Mouse (Mus musculus): Measurements from ENCODE around the gene Il17rd. TPM values are rescaled to one million over a fixed set of nuclear protein-coding genes. Genes with fewer than 3 reads are reported as not detected.

Gene Il17rd
- polyA plus RNA-seq, 1 experiment from 2014 or later: 4.0 TPM

- DNase-seq (ENCODE audit: low spot score): no peak
Measured at GRCm38 (mm10) chr14:27108748-27109504, 70.2 kb downstream of the Il17rd start.

DNA sequence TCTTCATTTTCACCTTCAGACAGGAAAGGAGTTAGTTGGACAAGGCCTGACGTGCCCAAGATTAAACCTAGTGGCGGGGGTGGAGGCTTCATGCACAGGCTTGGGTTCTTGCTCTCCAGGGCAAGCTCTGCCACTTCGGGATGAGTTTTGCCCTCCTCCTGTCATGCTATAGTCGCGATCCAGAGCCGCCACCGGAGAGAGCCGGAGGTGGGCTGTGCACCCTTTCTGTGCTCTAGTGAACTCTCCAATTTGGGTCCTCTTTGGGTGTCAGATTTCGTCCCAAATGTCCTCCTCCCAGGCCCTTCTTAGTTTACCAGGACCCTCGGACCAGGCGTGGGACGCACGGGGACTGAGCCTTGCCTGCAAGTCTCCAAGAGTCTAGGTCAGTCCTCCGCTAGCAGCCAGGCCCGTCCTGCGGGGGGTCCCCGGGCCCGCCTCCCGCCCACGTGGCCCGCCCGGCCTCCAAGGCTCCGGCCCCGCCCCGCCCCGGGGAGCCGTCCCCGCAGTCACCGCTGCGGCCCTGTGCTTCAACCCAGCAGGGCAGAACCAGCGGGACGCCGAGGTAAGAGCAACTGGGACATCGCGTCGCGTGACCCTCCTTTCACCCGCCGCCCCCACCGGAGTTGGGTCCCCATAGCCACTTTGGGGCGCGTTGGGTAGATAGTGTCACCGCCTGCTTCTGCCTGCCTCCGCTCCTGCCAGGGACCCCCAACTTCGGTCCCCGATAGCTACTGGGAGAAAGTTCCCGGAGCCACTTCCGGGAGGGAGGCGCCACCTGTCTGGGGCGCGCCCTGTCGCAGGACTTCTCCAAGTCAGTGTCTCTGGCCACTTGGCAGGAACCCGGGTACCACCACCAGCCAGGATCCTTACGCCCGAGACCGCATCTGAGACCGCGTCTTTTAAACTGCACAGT is 75.9 kb downstream of the Il17rd start, which contains the start of gene Arhgef3:
TSS of gene Arhgef3 (plus strand) at position 538 of the 913 bp plus-strand sequence.
- H3K4me1 ChIP-seq (replicated peaks): peaks cover 13% of the 10 kb centered on the region
- H3K36me3 ChIP-seq: no peaks in the 10 kb centered on the region
- DNase-seq (ENCODE audit: low spot score): peak; percentile 64
- no peaks in the 10 kb centered on the region for H3K9me3 ChIP-seq
- under 1% methylated on average over 58 of the region's 58 CpGs for WGBS
- H3K27ac ChIP-seq: peak within 1 kb of the TSS; percentile 67
- H3K4me3 ChIP-seq: peak within 1 kb of the TSS; percentile 77
- H3K27me3 ChIP-seq (ENCODE audit: insufficient read depth, poor library complexity, severe bottlenecking): peaks cover 61% of the 10 kb centered on the region

More at GRCm38 (mm10) chr14:27108748-27109504, 70.2 kb downstream of the Il17rd start:
- no peak overlapping the region for H3K27ac ChIP-seq
- peaks cover 34% of the 10 kb centered on the region for H3K36me3 ChIP-seq
- H3K9me3 ChIP-seq: no peaks in the 10 kb centered on the region
- peaks cover 9% of the 10 kb centered on the region for H3K4me1 ChIP-seq (replicated peaks)
- 78% methylated on average over 6 of the region's 6 CpGs for WGBS
- no peak overlapping the region for H3K4me3 ChIP-seq
- H3K27me3 ChIP-seq (ENCODE audit: insufficient read depth, poor library complexity, severe bottlenecking): peaks cover 12% of the 10 kb centered on the region

GRCm38 (mm10) chr14:27115275-27115660 is 76.5 kb downstream of the Il17rd start:
- DNase-seq (ENCODE audit: low spot score): no peak
- Histone ChIP-seq H3K9me3 (no peaks in the 10 kb centered on the region), H3K27me3 (ENCODE audit: insufficient read depth, poor library complexity, severe bottlenecking) (peaks cover 61% of the 10 kb centered on the region), H3K27ac (no peak overlapping the region), H3K4me1 (replicated peaks) (peaks cover 13% of the 10 kb centered on the region), H3K4me3 (peak overlapping the region; percentile 77), H3K36me3 (no peaks in the 10 kb centered on the region)
- 18% methylated on average over 11 of the region's 11 CpGs for WGBS

DNA sequence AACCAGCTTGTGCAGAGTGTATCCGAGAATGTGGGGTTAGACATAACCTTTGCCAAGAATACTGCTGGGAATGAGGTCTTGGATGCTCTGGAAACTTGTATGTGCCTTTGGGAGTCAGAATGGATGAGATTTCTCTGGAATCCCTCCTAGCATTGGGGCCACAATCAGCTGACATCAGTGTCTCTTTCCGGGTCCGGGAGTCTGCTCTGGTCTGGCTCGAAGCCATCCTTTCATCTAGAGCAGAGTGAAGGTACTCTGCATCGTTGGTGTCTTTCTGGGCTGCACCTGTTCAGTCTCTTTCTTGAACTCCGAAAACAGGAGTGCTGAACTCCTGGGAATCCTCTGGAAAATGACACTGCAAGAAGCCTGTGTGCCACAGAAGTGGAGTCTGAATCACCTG is 77.2 kb downstream of the Il17rd start:
- WGBS: 80% methylated on average over 6 of the region's 6 CpGs
- H3K36me3 ChIP-seq: no peaks in the 10 kb centered on the region
- peaks cover 61% of the 10 kb centered on the region for H3K27me3 ChIP-seq (ENCODE audit: insufficient read depth, poor library complexity, severe bottlenecking)
- H3K9me3 ChIP-seq: no peaks in the 10 kb centered on the region
- H3K4me3 ChIP-seq: no peak overlapping the region
- no peak overlapping the region for H3K27ac ChIP-seq
- H3K4me1 ChIP-seq (replicated peaks): peaks cover 13% of the 10 kb centered on the region
- DNase-seq (ENCODE audit: low spot score): no peak

DNA sequence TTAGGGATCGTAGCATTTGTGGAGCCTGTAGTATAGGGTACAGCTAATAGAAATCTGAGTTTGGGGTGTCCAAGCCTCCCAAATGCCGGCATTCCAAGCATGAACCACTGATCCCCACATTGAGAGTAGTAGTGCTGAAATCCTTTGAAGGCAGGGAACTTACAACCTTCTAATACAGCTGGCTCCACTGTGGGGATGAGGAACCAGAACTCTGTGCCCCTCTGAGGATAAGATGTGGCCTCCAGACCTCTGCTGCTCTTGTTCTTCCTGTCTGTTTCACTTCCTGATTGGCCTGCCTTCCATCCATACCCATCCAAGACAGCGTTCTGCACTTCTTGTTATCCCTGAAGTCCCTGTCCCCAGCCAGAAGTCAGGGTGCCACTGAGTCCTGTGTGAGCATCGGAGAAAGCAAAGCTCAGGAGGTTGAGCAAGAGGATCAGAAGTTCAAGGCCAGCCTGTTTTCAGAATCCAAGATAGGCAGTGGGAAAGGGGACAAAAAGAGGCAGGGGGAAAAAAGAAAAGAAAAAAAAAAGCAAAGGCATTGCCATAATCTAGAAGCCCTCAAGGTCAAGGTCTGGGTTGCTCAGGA is 77.9 kb downstream of the Il17rd start:
- Histone ChIP-seq H3K4me1 (replicated peaks) (peaks cover 13% of the 10 kb centered on the region), H3K27ac (no peak overlapping the region), H3K4me3 (no peak overlapping the region), H3K36me3 (no peaks in the 10 kb centered on the region), H3K27me3 (ENCODE audit: insufficient read depth, poor library complexity, severe bottlenecking) (peaks cover 61% of the 10 kb centered on the region), H3K9me3 (no peaks in the 10 kb centered on the region)
- no peak for DNase-seq (ENCODE audit: low spot score)
- 84% methylated on average over 4 of the region's 4 CpGs for WGBS

- Histone ChIP-seq H3K4me1 (replicated peaks) (peaks cover 17% of the 10 kb centered on the region), H3K27me3 (ENCODE audit: insufficient read depth, poor library complexity, severe bottlenecking) (peaks cover 53% of the 10 kb centered on the region), H3K27ac (no peak overlapping the region), H3K4me3 (no peak overlapping the region), H3K36me3 (no peaks in the 10 kb centered on the region), H3K9me3 (no peaks in the 10 kb centered on the region)
- 85% methylated on average over 5 of the region's 5 CpGs for WGBS
- DNase-seq (ENCODE audit: low spot score): no peak
Measured at GRCm38 (mm10) chr14:27118546-27118945, 79.8 kb downstream of the Il17rd start.

- WGBS: 78% methylated on average over 3 of the region's 3 CpGs
- no peak for DNase-seq (ENCODE audit: low spot score)
- Histone ChIP-seq H3K4me1 (replicated peaks) (0 out of 2 replicates have a peak, but pooled peaks cover 5% of the 10 kb centered on the region), H3K27me3 (ENCODE audit: insufficient read depth, poor library complexity, severe bottlenecking) (peaks cover 13% of the 10 kb centered on the region; the same call in 1 of the 2 replicates), H3K36me3 (no peaks in the 10 kb centered on the region), H3K27ac (no peak overlapping the region), H3K9me3 (no peaks in the 10 kb centered on the region), H3K4me3 (no peak overlapping the region)
Measured at GRCm38 (mm10) chr14:27122646-27123045, 83.9 kb downstream of the Il17rd start.

DNA sequence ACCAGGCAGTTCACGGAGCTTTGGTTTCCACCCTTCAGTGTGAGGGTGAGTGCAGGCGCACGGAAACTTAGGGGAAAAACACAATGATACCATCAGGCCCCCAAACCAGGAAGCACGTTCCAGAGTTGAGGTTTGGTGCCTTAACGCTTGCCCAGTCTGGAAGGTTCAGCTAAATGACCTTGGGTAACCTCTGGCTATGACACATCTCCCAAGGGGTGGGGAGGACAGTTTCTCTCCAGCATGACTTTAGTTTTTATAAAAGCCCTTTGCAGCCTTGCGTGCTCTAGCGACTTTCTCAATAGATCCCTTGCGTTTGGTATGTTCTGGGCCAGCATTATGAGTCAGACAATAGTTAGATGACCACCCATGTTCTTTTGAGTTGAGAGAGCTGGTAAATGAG is 84.8 kb downstream of the Il17rd start:
- DNase-seq (ENCODE audit: low spot score): no peak
- H3K36me3 ChIP-seq: no peaks in the 10 kb centered on the region
- 46% methylated on average over 8 of the region's 8 CpGs for WGBS
- H3K9me3 ChIP-seq: no peaks in the 10 kb centered on the region
- no peak overlapping the region for H3K27ac ChIP-seq
- no peak overlapping the region for H3K4me3 ChIP-seq
- H3K27me3 ChIP-seq (ENCODE audit: insufficient read depth, poor library complexity, severe bottlenecking): peaks cover 4% of the 10 kb centered on the region; the same call in 1 of the 2 replicates
- 0 out of 2 replicates have a peak, but pooled peaks cover 5% of the 10 kb centered on the region for H3K4me1 ChIP-seq (replicated peaks)

DNA sequence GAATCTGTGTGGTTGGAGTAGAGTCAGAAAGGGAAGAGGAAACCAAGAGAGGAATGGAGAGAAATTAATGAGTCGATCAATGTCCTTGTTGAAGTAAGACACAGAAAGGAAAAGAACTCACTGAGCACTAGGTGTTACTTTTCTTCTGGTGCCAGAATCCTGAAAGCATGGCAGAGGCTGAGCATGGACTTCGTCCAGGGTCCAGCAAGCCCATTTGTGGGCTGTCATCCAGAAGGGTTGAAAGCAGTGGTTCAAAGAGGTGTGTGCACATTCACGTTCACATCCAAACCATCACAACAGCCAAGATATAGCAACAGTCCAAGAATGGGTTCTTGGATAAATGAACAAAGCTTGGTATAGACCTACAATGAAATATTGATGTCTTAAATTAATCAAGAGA is 91.3 kb downstream of the Il17rd start:
- Histone ChIP-seq H3K27ac (no peak overlapping the region), H3K36me3 (no peaks in the 10 kb centered on the region), H3K4me1 (replicated peaks) (no peaks in the 10 kb centered on the region), H3K4me3 (no peak overlapping the region), H3K9me3 (no peaks in the 10 kb centered on the region), H3K27me3 (ENCODE audit: insufficient read depth, poor library complexity, severe bottlenecking) (no peaks in the 10 kb centered on the region)
- DNase-seq (ENCODE audit: low spot score): no peak
- WGBS: 93% methylated on average over 3 of the region's 3 CpGs

DNA sequence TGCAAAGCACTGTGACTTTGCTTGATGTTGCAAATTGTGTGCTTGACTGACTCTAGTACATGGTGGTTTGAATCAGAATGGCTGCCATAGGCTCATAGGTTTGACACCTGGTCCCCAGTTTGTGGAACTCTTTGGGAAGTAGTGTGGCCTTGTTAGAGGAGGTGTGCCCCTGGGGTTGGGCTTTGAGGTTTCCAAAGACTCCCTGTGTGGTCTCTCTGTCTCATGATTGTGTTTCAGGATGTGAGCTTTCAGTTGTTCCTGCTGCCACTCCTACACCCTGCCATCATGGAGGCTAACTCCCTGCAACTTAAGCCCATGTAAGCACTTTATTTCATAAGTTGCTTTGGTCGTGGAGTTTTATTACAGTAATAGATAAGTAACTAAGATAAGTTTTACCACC is 91.9 kb downstream of the Il17rd start:
- no peaks in the 10 kb centered on the region for H3K27me3 ChIP-seq (ENCODE audit: insufficient read depth, poor library complexity, severe bottlenecking)
- H3K27ac ChIP-seq: no peak overlapping the region
- H3K9me3 ChIP-seq: no peaks in the 10 kb centered on the region
- no peak overlapping the region for H3K4me3 ChIP-seq
- H3K36me3 ChIP-seq: no peaks in the 10 kb centered on the region
- no peak for DNase-seq (ENCODE audit: low spot score)
- no peaks in the 10 kb centered on the region for H3K4me1 ChIP-seq (replicated peaks)
- 83% methylated on average over 1 of the region's 1 CpGs for WGBS

DNA sequence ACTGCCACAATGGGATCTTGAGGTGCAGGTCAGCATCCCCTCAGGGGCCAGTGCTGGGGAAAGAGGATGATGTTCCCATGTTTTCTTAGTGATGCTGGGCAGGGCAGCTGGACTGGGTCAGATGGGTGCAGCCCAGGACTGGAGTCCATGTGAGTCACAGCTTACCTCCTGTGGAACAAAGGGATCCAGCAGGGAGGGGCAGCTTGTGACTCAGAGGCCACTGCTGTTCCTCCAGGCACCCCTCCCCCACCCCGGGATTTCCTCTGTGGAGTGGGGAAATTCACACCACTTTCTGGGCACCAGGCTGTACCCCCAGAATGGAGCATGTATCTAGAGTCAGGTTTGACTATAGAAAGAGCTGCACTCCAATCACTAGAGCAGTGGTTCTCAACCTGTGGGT is 92.8 kb downstream of the Il17rd start:
- DNase-seq (ENCODE audit: low spot score): no peak
- WGBS: 77% methylated on average over 1 of the region's 1 CpGs
- no peaks in the 10 kb centered on the region for H3K36me3 ChIP-seq
- no peaks in the 10 kb centered on the region for H3K9me3 ChIP-seq
- no peak overlapping the region for H3K4me3 ChIP-seq
- no peak overlapping the region for H3K27ac ChIP-seq
- no peaks in the 10 kb centered on the region for H3K4me1 ChIP-seq (replicated peaks)
- H3K27me3 ChIP-seq (ENCODE audit: insufficient read depth, poor library complexity, severe bottlenecking): no peaks in the 10 kb centered on the region

GRCm38 (mm10) chr14:27138891-27139290 is 100.2 kb downstream of the Il17rd start:
- H3K4me1 ChIP-seq (replicated peaks): 0 out of 2 replicates have a peak, but pooled peaks cover 4% of the 10 kb centered on the region
- H3K27me3 ChIP-seq (ENCODE audit: insufficient read depth, poor library complexity, severe bottlenecking): no peaks in the 10 kb centered on the region
- WGBS: 88% methylated on average over 9 of the region's 9 CpGs
- no peak overlapping the region for H3K4me3 ChIP-seq
- H3K36me3 ChIP-seq: no peaks in the 10 kb centered on the region
- H3K9me3 ChIP-seq: no peaks in the 10 kb centered on the region
- no peak for DNase-seq (ENCODE audit: low spot score)
- H3K27ac ChIP-seq: no peak overlapping the region
